Mouse (Mus musculus): ENCODE data around the gene Itsn2. TPM values are rescaled to one million over a fixed set of nuclear protein-coding genes. Genes with fewer than 3 reads are reported as not detected.
A peak's percentile ranks its signal among the peaks of the same experiment; 100 is the strongest.

Itsn2 gene
- polyA plus RNA-seq, 1 experiment, result 8.4 TPM

DNA sequence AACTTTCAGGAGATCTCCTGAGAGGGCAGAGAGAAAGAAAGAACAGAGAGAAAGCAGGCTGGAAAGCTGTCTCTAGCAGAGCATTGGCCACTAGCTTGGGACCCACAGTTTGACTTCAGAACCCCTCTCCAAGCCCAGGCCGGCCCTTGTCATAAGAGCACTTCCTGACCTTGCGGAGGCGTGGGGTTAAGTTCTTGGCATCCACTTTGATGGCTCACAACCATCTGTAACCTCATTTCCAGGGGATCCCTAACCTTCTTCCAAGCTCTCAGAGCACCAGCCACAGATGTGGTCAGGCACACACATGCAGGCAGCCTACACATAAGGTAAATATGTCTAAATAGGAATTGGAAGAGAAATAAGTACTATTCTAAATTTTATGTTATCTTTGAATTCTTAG lies 35.0 kb upstream of the Itsn2 start:
- Histone ChIP-seq H3K27me3 (ENCODE audit: control insufficient read depth, insufficient read depth, insufficient read length) (no peaks in the 10 kb centered on the region), H3K36me3 (ENCODE audit: control insufficient read depth, insufficient read depth) (no peaks in the 10 kb centered on the region), H3K79me2 (ENCODE audit: control insufficient read depth, insufficient read depth) (no peaks in the 10 kb centered on the region), H3ac (ENCODE audit: control insufficient read depth, insufficient read length) (no peak overlapping the region), H3K4me2 (ENCODE audit: low read depth) (peak overlapping the region; percentile 27), H3K4me3 (no peak overlapping the region)
- no peak for TF ChIP-seq TCF12 (IDR thresholded peaks at IDR 0.05; ENCODE audit: insufficient read depth, poor library complexity, severe bottlenecking)
- TF ChIP-seq POLR2A (IDR thresholded peaks at IDR 0.05; ENCODE audit: insufficient read length, low read depth), result no peak
- no peak for TF ChIP-seq SRF (IDR thresholded peaks at IDR 0.05; ENCODE audit: control insufficient read depth, insufficient read length, low read depth)
- TF ChIP-seq MYOD1 (IDR thresholded peaks at IDR 0.05; ENCODE audit: control insufficient read depth in 1 of 3, insufficient read length in 2 of 3, low read depth in 2 of 3), result peak in 1 of 3 experiments; percentile 18

DNA sequence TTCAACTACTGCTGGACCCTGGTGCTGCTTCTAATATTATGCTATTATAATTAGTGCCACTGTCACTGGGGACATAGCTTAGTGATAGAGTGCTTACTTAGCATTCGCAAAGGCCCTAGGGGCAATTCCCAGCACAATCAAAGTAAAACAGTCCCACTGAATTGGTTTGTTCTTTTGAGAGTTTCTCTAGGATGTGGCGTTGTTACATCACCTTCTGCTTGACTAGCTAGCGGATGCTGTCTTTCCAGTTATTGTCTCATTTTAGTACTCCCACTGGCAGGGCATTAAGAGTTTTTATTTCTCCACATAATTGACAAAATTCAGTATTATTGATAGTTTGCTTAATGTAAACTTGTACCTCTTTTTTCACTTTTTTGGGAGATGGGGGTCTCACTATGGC lies 34.4 kb upstream of the Itsn2 start:
- Histone ChIP-seq H3K36me3 (ENCODE audit: control insufficient read depth, insufficient read depth) (no peaks in the 10 kb centered on the region), H3K4me3 (no peak overlapping the region), H3K79me2 (ENCODE audit: control insufficient read depth, insufficient read depth) (no peaks in the 10 kb centered on the region), H3ac (ENCODE audit: control insufficient read depth, insufficient read length) (no peak overlapping the region), H3K4me2 (ENCODE audit: low read depth) (peak overlapping the region; percentile 20), H3K27me3 (ENCODE audit: control insufficient read depth, insufficient read depth, insufficient read length) (no peaks in the 10 kb centered on the region)
- peak; percentile 52; the same call in 1 of the 2 replicates for TF ChIP-seq CEBPB (IDR thresholded peaks at IDR 0.05; ENCODE audit: insufficient read depth, poor library complexity, severe bottlenecking)
- TF ChIP-seq USF1 (IDR thresholded peaks at IDR 0.05; ENCODE audit: low read depth), result no peak

DNA sequence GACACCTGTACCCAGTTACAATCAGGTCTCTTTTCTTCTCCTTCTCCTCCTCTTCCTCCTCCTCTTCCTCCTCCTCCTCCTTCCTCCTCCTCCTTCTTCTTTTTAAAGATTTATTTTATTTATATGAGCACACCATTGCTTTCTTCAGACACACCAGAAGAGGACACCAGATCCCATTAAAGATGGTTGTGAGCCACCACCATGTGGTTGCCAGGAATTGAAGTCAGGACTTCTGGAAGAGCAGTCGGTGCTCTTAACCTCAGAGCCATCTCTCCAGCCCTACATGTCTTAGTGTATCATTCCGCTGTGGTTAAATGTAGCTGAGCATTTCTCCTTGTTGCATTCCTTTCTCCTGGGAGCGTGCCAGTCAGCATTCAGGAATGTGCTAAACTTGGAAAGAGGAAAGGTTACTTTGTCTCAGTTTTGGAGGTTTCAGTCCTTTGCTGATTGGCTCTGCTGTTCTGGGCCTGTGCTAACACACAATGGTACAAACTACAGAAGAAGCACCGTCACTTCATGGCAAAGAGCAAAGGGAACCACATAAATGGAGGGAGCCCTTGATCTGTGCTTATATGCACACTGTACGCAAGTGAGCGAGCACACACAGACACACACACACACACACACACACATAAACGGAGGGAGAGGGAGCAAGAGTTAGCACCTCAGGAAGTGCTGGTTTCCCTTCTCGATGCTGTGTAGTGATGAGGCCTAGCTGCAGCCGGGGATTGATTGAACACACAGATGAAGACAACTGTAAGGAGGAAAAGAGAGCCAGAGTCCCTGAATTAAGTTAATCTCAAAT lies 33.8 kb upstream of the Itsn2 start:
- H3K79me2 ChIP-seq (ENCODE audit: control insufficient read depth, insufficient read depth), result no peaks in the 10 kb centered on the region
- no peak overlapping the region for H3ac ChIP-seq (ENCODE audit: control insufficient read depth, insufficient read length)
- H3K27me3 ChIP-seq (ENCODE audit: control insufficient read depth, insufficient read depth, insufficient read length), result no peaks in the 10 kb centered on the region
- no peaks in the 10 kb centered on the region for H3K36me3 ChIP-seq (ENCODE audit: control insufficient read depth, insufficient read depth)
- peak; percentile 56; the same call in 1 of the 2 replicates for TF ChIP-seq CEBPB (IDR thresholded peaks at IDR 0.05; ENCODE audit: insufficient read depth, poor library complexity, severe bottlenecking)
- TF ChIP-seq MYOD1 (IDR thresholded peaks at IDR 0.05; ENCODE audit: control insufficient read depth in 1 of 3, insufficient read length in 2 of 3, low read depth in 2 of 3), result no peak
- no peak for TF ChIP-seq USF1 (IDR thresholded peaks at IDR 0.05; ENCODE audit: low read depth)
- H3K4me2 ChIP-seq (ENCODE audit: low read depth), result peak overlapping the region; percentile 20
- no peak overlapping the region for H3K4me3 ChIP-seq

DNA sequence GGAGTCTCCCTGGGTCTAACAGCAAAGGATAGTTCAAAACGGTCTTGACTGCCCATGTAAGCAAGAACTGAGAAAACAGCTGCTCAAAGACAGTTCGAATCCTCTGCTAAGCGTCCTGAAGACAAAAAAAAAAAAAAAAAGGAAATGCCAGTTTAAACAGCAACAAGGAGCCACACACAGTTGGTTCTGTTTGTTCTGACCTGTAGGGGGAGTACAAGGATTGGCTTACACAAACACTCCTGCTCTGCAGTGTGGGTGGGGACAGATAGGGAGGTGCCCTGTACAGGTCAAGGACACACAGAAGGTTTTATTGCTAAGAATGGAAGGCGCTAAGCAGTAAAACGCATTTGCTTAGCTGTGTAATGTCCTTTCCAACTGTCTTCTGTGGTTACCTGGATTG lies 20.6 kb upstream of the Itsn2 start:
- H3K4me2 ChIP-seq (ENCODE audit: low read depth), result no peak overlapping the region
- H3K27me3 ChIP-seq (ENCODE audit: control insufficient read depth, insufficient read depth, insufficient read length), result no peaks in the 10 kb centered on the region
- H3K36me3 ChIP-seq (ENCODE audit: control insufficient read depth, insufficient read depth), result no peaks in the 10 kb centered on the region
- H3ac ChIP-seq (ENCODE audit: control insufficient read depth, insufficient read length), result no peak overlapping the region
- TF ChIP-seq TCF12 (IDR thresholded peaks at IDR 0.05; ENCODE audit: insufficient read depth, poor library complexity, severe bottlenecking) (no peak), POLR2A (IDR thresholded peaks at IDR 0.05; ENCODE audit: insufficient read length, low read depth) (no peak), REST (IDR thresholded peaks at IDR 0.05; ENCODE audit: insufficient read depth, insufficient read length) (no peak), MYOD1 (IDR thresholded peaks at IDR 0.05; ENCODE audit: control insufficient read depth in 1 of 3, insufficient read length in 2 of 3, low read depth in 2 of 3) (no peak), TCF3 (IDR thresholded peaks at IDR 0.05; ENCODE audit: insufficient read length, low read depth) (no peak)
- no peaks in the 10 kb centered on the region for H3K79me2 ChIP-seq (ENCODE audit: control insufficient read depth, insufficient read depth)
- H3K4me3 ChIP-seq, result no peak overlapping the region

DNA sequence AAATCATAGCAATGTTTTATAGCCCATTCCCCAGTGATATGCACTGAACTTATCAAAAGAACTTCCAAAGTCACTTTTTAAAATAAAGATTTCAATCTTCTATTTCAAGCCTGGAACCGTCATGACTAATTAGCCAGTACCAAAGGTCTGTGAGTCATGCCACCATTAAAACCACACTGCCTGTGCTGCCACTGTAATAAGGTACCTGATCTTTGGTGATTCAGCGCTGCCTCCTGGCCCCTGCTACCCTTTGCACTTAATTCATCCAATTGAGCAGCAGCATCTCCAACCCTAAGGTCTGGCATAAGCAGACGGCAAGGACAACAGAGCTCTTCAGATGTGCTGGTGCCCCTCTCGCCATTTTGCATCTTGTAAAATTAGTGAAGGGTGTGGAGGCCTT lies 18.4 kb upstream of the Itsn2 start:
- no peaks in the 10 kb centered on the region for H3K36me3 ChIP-seq (ENCODE audit: control insufficient read depth, insufficient read depth)
- peak overlapping the region; percentile 0 for H3K4me2 ChIP-seq (ENCODE audit: low read depth)
- TF ChIP-seq MYOG (IDR thresholded peaks at IDR 0.05; ENCODE audit: control insufficient read depth in 1 of 3, insufficient read depth in 1 of 3, insufficient read length in 2 of 3, low read depth in 2 of 3) (no peak), POLR2AphosphoS2 (IDR thresholded peaks at IDR 0.05; ENCODE audit: insufficient read length, low read depth) (no peak), POLR2A (IDR thresholded peaks at IDR 0.05; ENCODE audit: insufficient read length, low read depth) (no peak), MAX (IDR thresholded peaks at IDR 0.05; ENCODE audit: low read depth) (no peak), TCF12 (IDR thresholded peaks at IDR 0.05; ENCODE audit: insufficient read depth, poor library complexity, severe bottlenecking) (no peak)
- no peak overlapping the region for H3K4me3 ChIP-seq
- no peak overlapping the region for H3ac ChIP-seq (ENCODE audit: control insufficient read depth, insufficient read length)
- H3K27me3 ChIP-seq (ENCODE audit: control insufficient read depth, insufficient read depth, insufficient read length), result no peaks in the 10 kb centered on the region
- H3K79me2 ChIP-seq (ENCODE audit: control insufficient read depth, insufficient read depth), result no peaks in the 10 kb centered on the region

- H3K79me2 ChIP-seq (ENCODE audit: control insufficient read depth, insufficient read depth), result no peaks in the 10 kb centered on the region
- no peaks in the 10 kb centered on the region for H3K27me3 ChIP-seq (ENCODE audit: control insufficient read depth, insufficient read depth, insufficient read length)
- no peak overlapping the region for H3ac ChIP-seq (ENCODE audit: control insufficient read depth, insufficient read length)
- no peak overlapping the region for H3K4me2 ChIP-seq (ENCODE audit: low read depth)
- TF ChIP-seq POLR2A (IDR thresholded peaks at IDR 0.05; ENCODE audit: insufficient read length, low read depth) (no peak), CEBPB (IDR thresholded peaks at IDR 0.05; ENCODE audit: insufficient read depth, poor library complexity, severe bottlenecking) (no peak), TCF12 (IDR thresholded peaks at IDR 0.05; ENCODE audit: insufficient read depth, poor library complexity, severe bottlenecking) (no peak), MAX (IDR thresholded peaks at IDR 0.05; ENCODE audit: low read depth) (no peak), REST (IDR thresholded peaks at IDR 0.05; ENCODE audit: insufficient read depth, insufficient read length) (no peak)
- no peaks in the 10 kb centered on the region for H3K36me3 ChIP-seq (ENCODE audit: control insufficient read depth, insufficient read depth)
- no peak overlapping the region for H3K4me3 ChIP-seq
These were observed 10.1 kb upstream of the Itsn2 start for GRCm38 (mm10) chr12:4582326-4582725.

Measured in myocyte (in vitro differentiated cells).